Mouse (Mus musculus): ENCODE data around the gene Serpina3j.
"Not testable (repeated sequence)": the region's sequence is repeated elsewhere in the genome, so short reads cannot be mapped to it uniquely, and the experiment has no call there.

Gene Serpina3j

DNA sequence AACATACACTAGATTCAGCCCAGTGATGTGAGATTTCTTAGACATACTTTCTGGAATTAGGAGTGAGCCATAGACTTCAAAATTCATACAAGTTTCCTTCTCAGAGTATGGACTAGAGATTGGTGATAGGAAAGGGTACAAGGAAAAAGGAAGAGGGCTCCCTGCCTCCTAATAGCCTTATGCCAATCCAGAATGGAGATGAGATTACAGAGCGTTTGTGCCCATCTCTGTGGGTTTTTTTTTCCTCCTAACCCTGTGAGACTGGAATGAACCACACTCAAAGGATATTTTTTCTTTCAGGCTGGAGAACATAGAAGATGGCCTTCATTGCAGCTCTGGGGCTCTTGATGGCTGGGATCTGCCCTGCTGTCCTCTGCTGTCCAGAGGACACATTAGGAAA is at the start of gene Serpina3j:
Serpina3j (plus strand) TSS at position 301 of the 400 bp plus-strand sequence.
- no peak for DNase-seq (ENCODE audit: low spot score in 2 of 2)

DNA sequence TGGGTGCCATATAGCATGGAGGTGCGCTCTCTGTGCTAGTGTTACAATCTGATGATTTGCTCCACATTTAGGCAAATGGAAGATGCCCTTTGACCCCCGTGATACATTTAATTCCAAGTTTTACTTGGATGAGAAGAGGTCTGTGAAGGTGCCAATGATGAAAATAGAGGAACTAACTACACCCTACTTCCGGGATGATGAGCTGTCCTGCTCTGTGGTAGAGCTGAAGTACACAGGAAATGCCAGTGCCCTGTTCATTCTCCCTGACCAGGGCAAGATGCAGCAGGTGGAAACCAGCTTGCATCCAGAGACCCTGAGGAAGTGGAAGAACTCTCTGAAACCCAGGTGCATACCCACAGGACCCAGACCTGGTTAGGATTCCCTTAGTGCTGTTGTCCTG is 48.0 kb upstream of the Serpina3j start:
- DNase-seq (ENCODE audit: low spot score in 2 of 2): no peak

DNA sequence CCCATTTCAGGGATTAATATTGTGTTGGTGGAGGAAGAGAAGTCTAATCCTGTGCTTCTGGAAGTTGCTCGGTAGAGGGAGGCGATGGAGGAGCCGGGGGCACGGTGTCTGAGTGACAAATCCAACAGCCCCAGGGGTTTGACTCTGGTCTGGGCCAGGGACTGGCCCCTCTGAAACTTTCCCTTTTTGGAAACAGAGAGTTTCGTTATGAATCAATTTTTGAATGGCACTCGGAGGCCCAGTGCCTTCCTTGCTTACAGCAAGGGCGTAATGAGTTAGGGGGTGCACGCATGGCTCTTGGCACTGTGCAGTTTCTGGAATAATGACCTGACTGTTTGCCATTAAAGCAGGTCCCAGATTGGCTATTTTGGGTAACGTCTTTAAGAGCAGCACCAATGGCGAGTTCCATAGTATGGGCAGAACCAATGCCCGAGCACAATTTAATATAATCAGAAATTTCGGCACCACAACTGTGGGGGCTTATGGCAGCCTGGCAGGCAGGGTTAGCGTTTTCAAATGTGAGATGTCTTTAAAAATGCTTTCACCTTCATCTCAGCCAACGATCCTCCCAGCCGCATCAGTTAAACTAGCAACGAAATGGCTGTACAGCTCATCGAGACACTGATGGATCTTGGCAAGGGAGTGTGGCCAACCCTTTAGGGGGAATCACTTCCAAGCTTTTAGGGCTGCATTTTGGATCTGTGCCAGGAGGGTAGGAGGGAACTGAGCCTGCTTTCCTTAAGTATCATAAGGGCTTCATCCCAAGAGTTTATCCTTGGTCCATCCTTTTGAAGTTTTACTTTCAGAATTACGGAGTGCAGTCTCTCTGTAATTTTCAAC is 35.9 kb upstream of the Serpina3j start:
- no peak for DNase-seq (ENCODE audit: low spot score in 2 of 2)

DNA sequence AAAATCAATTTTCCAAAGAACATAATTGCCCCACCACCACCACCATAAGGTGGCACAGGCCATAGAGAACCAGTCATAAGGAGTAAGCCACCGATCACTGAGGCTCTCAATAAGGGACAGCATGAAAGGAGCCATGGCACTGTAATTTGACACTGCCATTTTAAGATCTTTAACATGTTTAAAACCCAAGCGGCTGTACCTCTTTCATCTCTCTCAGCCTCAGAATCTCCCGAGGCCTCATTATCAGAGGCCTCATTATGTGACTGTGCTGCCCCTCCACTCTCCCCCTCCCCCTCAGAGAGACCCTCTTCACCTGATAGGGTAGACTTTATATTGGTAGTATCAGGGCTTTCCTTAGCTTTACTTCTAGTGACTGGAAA is 35.3 kb upstream of the Serpina3j start:
- no peak for DNase-seq (ENCODE audit: low spot score in 2 of 2)

DNA sequence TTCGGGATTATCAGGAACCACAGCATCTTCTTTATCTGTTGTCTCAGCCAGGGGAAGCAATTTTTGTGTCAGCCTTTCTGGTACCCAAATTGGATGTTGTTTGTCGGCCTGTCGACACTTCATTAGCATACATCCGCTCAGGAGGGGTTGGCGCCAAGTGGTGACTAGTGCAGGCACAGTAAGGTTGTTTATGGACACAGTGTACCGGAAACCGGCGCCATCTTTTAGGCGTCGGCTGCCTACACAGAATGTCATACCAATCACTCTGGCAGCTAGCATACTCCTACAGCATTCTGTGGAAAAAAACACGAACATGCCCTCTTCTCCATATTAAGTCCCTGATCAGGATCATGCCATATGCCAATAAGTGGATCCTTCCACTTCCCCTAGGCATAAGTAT is 31.0 kb upstream of the Serpina3j start:
- DNase-seq (ENCODE audit: low spot score in 2 of 2): no peak

DNA sequence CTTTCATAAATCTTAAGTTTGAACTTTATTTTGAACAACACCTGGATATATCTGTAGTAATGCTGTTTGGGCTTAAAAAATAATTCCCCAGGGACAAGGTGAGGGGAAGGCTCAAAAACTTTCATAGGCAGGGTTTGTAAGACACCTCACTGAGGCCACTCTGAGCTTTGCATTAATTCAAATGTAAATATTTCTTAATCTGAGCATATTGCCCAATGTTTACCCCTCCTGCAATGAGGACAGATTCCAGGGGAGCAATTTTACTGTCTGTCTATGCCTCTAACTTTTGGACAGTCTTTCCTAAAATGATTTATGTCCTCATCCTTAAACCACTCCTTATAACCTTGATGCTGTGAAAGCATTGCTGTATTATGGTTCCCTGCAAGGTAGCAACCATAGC is 26.0 kb upstream of the Serpina3j start:
- no peak for DNase-seq (ENCODE audit: low spot score in 2 of 2)

DNA sequence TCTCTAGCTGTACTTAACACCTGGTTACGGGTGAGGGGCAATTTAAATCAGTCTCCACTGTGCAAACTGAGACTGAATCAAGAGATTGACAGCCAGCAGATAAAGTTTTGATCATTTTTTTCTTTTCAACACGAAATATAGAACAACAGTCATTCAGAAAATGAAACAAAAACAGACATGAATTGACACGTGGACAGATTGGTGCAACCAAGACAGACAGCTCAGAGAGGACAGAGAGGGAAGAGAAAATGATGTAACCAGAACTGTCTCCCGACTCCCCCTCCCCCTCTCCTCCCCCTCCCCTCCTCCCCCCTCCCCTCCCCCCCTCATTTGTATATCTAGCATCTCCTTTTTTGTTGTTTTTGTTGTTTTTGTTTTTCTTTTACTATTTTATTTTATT is 24.5 kb upstream of the Serpina3j start:
- DNase-seq (ENCODE audit: low spot score in 2 of 2): no peak

DNA sequence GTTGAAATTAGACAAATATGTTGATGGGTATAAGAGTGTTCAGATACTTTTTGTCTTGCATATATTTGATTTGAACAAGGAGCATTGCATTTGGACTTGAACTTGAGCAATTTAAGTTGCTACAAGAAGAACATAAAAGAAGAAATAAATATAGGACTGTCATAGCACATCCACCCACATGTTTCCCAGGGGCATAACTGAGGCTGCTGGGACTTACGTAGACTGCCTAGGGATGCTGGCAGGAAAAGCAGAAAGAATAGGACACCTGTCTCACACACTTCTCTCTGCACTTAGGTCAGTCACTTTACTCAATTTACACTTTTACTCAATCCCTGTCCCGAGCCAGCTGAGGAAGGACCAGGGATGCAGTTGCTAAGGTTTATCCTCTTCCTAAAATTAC is 20.4 kb upstream of the Serpina3j start:
- DNase-seq (ENCODE audit: low spot score in 2 of 2): no peak

DNA sequence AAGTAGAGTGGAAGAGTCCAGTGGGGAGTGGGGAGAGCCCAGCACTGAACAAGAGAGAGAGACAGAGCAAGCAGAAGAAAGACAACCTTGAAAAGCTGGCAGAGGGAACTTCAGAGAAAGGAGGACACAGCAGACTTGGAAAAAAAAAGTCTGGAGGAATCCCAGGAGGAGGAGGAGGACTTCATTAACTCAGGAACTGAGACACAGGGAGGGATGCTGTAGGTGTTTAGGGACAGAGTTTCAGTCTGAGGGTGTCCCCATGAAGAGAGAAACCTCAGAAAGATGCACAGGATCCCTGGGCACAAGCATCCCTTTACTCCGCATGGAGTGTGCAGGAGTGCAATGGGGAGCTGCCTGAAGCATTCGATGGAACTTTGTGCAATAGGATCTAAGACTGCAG is 16.3 kb upstream of the Serpina3j start:
- no peak for DNase-seq (ENCODE audit: low spot score in 2 of 2)

DNA sequence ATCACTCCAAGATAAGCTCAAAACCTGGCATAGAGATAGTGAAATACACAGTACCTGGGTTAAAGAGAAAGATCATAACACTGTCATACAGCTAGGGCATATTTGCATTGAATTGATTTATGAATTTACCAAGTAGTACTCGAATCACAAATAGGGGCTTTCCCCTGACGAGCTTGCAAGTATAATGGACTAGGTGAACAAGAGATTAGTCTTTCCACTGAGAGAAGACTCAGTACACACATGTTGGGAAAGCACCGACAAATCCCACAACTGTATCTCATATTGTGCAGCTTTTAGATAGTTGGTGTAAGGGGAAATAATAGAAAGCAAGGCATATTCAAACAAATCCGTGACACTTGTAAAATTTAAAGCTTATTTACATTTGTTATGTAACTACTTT is 8.4 kb upstream of the Serpina3j start:
- no peak for DNase-seq (ENCODE audit: low spot score in 2 of 2)

DNA sequence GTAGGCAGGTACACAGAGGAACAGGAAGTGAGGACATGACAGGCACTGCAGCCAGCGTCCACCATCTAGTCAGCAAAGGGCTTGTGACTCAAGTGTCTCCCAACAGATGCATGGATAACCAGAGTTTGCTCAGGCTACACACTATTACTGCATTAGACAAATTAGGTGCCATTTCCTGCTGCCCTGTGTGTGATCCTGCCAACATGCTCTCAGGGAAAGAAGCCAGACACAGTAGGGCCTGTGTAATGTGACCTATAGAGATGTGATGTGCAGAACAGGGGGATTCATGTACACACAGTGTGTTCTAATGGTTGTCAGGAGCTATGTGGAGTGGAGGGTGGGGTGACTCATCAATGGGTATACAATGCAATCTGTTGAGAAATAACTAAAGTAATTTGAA is 8.1 kb downstream of the Serpina3j start:
- DNase-seq (ENCODE audit: low spot score in 2 of 2): no peak

DNA sequence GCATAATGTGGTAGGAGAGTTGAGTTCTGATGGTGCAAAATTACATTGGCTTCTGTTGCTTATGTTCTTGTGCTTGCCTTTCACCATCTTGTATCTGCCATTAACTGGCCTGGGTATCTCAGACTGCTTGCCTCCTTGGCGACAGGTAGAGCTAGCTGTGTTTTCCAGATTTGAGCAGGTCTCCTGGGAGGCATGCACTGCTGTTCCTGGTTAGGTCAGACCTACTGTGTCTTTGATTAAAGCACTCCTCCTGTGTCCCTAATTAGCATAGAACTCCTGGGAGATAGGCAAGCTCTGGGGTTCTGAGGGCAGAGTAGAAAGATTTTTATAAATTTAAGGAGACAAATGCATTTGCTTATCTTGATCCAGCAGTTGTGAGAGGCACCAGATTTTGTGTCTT is 17.3 kb downstream of the Serpina3j start:
- DNase-seq (ENCODE audit: low spot score in 2 of 2): no peak

DNA sequence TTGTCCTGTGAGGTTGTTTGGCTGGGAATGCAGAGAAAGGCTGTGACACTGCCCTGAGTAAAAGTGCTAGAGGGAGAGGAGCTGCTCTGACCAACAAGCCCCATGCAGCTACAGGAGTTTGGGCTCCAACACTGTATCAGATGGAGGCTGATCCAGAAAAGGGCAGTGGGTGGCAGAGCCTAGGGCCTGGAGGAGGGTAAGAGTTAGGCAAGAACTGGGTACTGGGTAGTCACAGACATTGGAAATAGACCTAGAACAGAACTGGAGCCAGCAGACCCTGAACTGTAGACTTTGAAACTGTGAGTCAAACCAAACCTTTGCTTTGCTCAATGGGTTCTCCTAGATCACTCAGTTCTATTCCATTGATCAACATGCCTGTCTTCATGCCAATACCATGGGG is 22.5 kb downstream of the Serpina3j start:
- DNase-seq (ENCODE audit: low spot score in 2 of 2): not testable (repeated sequence)

DNA sequence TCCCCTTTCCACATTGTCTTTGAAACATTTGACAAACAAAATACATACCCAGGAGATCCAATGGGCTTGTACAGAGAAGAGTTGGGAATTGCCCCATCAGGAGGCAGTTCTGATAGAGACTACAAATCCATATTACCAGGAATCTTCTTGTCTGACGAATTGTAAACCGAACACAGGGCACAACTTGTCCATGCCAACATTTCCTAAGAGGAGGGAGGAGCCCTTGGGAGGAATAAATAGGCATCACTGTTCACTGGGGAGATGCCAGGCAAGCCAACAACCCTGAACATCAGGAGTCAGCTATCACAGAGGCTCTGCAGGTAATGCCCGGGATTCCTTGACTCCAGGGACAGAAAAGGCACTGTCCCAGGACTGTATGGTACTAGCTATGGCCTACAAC is 23.9 kb downstream of the Serpina3j start, which contains the start of the genes Serpina3k and Serpina3m:
Serpina3k (plus strand) TSS at position 261 of the 400 bp plus-strand sequence.
Serpina3m (plus strand) TSS at position 261 of the 400 bp plus-strand sequence.
- DNase-seq (ENCODE audit: low spot score in 2 of 2): not testable (repeated sequence)

DNA sequence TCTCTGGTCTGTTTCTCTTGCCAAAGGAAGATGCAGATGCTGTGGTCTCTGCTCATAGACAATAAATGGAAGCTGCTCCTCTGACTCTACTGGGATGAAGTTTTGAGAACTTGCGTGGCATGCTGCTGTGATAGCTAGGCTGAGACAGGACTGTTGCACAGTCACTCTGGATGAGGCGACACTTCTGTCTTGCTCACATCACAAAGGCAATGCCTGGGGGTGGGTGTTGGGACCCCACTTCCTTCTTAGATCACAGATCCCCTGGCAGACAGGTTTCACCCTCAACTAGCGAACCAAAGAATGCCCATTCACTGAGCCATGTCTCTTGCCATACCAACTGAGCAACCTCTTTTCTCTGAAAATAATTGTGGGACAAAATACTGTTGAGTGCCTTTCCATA is 24.4 kb downstream of the Serpina3j start:
- no peak for DNase-seq (ENCODE audit: low spot score in 2 of 2)

DNA sequence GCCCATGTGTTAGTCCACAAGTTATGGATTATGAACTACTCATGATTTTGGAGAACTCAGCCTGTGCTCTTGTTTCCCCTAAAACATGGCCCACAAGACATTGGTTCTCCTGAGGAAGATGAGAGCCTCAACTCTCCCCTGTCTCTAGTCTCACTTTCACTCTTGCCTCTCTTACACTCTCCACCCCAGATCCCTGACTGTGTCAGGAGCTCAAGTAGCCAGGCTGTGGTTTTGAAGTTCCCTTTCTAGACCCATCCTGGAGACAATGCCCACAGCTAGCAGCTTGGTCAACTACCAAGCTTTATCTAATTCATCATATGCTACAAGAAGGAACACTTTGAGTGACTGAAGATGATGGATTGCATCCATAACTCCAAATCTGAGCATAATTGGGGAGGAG is 28.1 kb downstream of the Serpina3j start:
- not testable (repeated sequence) for DNase-seq (ENCODE audit: low spot score in 2 of 2)

DNA sequence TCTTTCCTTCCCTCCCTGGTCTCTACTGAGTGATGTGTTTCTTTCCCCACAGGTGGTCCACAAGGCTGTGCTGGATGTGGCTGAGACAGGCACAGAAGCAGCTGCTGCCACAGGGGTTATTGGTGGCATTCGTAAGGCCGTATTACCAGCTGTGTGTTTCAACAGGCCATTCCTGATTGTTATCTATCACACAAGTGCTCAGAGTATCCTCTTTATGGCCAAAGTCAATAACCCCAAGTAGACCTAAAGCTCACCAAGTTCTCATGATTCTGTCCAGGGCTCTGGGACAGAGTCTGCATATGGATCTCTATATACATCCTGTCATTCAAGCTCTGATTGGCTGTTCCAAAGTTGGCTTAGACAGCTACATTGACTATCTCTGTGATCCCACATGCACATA is 30.8 kb downstream of the Serpina3j start:
- DNase-seq (ENCODE audit: low spot score in 2 of 2): no peak

DNA sequence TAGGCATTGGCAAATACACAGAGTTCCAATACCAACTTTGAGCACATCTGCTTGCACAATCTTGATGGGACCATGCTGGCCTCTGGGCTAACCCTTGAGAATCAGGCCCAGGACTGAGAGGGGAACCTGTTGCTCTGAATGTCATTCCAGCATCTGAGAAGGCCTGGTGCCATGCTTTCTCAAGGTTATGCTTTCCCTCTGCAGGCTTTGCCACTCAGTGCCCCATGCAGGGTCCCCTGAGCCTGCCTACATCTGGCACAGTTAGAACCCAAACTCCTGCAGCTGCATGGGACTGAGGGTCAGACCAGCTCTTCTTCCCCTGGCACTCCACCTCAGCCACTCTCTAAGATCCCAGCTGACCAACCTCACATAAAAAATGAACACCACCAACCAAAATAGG is 31.4 kb downstream of the Serpina3j start:
- no peak for DNase-seq (ENCODE audit: low spot score in 2 of 2)

DNA sequence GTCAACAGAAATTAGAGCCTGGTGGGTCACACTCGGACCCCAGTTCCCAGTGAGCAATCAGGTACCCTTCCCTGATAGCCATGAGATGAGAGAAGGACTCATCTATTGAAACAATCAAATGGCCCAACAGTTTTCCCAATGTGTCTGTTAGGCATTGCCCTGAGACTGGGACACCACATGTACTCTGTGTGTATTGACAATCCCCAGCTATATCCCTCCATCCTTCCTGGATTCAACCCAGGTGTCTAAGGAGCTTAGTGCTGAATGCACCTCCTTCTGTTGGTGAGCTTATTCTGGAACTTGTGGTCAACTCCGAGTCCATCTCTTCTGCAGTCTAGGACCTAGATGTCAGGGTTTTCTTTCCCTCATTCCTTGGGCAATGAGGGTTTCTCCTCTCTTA is 32.7 kb downstream of the Serpina3j start:
- DNase-seq (ENCODE audit: low spot score in 2 of 2): no peak

DNA sequence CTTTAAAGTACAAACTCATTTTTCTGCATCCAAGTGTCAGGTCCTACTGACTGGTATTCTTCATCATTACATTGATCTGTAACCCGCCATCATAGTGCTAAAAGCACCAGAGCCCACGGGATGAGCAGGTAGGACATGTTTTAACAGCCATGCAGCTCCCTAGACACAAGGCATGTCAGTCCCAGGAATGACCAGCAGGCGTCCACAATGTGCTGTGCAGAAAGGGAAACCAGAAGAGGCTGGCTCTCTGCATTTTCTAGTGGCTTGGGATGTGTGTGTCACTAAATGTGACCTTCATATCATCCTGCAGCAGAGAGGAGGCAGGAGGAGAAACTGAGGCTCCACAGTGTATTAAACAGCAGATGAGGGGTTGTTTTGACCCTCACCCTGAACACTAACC is 37.5 kb downstream of the Serpina3j start:
- DNase-seq (ENCODE audit: low spot score in 2 of 2): peak; percentile 26 to 30

DNA sequence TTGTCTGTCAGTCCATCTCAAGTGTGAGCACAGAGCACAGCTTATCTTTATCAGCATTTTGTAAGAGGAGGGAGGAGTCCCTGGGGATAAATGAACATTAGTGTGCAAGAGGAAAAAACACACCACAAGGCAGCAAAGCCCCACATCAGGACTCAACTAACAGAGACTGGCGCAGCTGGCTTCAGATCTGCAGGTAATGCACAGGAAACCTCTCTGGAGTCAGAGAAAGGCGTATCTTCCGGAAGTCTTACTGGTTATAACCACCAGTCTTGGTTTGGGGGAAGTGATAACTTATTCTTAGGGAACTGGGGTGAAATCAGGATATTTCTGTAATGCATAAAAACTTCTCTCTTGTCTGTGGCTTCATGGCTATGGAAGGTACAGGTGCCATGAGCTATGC is 41.7 kb downstream of the Serpina3j start:
- DNase-seq (ENCODE audit: low spot score in 2 of 2): no peak

DNA sequence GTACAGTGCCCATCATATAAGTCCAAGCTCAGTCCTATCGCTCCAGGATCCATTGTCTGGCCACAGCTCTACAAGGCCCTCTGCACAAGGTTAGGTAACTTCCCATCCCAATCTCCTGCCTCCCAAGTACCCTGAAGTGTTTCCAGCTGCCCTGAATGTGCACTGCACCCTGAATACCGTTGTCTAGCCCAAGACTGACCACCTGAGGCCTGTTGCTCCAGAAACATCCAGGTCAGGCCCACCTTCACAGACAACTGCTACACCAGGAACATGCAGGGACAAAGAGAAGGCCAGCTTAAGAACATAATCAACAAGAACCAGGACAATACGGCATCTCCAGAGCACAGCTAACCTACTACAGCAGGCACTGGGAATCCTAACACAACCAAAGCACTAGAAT is 55.6 kb downstream of the Serpina3j start:
- no peak for DNase-seq (ENCODE audit: low spot score in 2 of 2)

Data from cerebellum, postnatal 4 days (tissue).